Mouse (Mus musculus) mature B cell (primary cell): ENCODE measurements around the gene Hist1h2ac.
"Not testable (repeated sequence)": the region's sequence is repeated elsewhere in the genome, so short reads cannot be mapped to it uniquely, and the experiment has no call there.

Experiments used
- in situ Hi-C: fragments of 300-500 bp; cut with MboI; formaldehyde crosslinking; loops from 2 replicates; pipeline ENCODE4 v1.14.3; 2019

Gene Hist1h2ac

DNA sequence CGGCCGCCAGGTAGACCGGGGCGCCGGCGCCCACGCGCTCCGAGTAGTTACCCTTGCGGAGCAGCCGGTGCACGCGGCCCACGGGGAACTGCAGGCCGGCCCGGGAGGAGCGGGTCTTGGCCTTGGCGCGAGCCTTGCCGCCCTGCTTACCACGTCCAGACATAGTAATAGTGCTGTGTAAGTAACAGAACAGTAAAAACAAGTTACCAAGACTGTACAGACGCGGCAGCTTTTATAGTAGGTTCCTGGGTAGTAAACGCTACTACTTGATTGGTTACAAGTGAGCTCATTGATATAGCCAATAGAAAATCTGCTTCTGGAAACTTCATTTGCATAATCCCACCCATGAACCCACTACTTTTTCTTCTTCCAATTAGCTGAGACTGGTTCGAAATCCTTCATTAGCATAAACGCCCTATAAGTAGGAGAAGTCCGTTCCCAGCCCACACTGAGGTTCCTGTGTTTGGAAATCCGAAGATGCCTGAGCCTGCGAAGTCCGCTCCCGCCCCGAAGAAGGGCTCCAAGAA is at the start of gene Hist1h2ac, which contains the start of gene Hist1h2bc:
Hist1h2ac (minus strand) TSS at position 194 of the 527 bp plus-strand sequence.
Hist1h2bc (plus strand) TSS at position 445 of the 527 bp plus-strand sequence.
- in situ Hi-C loops = loop anchor here (5.0 to 25.0 kb wide), 4 partner anchors 52 to 1649 kb away; partner anchors contain the start of genes Hist1h2ah, Hist1h2bk, Hist1h3d and Hist1h4d

DNA sequence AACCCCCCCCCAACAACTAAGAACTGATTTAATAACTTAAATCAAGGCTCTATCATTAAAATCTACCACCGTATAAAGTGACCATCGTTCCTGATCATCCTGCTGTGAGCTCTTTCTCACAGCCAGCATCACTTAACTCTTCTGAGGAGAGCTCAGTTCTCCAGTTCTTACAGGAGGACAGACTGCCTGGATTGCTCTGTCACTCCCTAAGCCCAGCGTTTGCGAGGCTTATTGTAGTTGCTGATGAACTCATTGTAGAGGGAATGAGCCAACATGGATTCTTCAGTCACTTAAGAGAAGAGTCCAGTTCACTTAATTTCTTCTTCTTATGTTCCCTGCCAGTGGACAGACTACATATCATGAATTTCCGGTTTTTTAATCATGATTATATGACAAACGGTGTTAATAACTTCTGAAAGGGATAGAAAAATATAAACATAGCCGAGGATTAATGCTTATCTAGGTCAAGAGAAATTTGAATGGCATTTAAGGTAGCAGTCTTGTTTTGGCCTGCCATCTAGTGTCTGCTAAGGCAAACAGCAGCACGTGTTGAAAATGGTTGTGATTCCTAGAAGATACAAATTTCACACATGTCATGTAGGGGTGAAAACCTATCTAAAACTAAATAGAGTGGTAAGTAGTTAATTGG is 48.5 kb upstream of the Hist1h2ac start:
- in situ Hi-C loops = no loop called here

DNA sequence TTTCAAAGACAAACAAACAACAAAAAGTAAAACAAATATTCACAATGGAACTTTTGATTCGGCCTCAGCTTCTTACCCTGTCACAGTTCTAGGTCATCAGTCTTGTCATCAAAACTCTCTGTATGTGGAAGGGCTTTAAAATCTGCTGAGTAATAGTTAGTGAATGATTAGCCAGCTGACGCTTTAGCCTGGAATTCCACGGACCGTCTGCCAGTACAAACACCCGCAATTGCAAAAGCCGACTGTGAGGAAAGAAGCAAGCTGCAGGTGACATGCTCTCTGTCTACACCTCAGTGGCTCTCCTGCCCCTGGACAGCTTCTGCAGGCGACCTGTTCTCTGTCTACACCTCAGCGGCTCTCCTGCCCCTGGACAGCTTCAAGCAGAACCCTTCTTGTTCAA is 46.7 kb upstream of the Hist1h2ac start:
- in situ Hi-C loops = no loop called here

DNA sequence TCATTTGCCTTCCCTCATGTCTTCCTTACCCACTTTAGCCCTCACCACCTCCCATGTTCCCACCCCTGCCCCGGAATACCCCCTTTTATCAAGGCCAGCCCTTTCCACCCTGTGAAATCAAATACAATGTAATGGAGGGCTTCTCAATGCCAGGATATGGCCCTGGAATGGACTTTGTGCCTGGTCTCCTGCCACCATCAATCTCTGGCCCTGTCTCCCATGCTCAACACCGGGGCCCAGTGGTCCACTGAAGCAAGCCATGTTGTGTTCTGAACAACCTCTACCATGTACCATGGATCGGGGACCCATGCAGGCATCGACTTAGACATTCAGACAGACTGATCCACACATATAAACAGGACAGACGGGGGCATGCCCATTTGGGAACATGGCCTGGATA is 46.0 kb upstream of the Hist1h2ac start:
- in situ Hi-C loops = no loop called here

DNA sequence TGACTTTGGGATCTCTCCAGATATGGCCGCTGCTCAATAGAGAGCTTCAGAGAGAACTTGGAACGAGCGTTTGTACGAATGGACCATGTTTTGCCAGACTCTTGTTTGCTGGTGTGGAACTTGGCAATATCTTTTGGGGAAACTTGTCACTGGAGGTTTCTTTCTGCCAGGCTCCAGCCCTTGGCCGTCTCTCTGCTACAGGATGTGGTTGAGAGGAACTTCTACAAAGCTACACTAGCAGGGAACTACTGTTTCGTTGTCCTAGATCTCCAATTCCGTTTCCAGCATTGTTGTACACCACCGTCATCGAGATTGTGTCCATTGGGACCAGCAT is 45.4 kb upstream of the Hist1h2ac start:
- in situ Hi-C loops = no loop called here

DNA sequence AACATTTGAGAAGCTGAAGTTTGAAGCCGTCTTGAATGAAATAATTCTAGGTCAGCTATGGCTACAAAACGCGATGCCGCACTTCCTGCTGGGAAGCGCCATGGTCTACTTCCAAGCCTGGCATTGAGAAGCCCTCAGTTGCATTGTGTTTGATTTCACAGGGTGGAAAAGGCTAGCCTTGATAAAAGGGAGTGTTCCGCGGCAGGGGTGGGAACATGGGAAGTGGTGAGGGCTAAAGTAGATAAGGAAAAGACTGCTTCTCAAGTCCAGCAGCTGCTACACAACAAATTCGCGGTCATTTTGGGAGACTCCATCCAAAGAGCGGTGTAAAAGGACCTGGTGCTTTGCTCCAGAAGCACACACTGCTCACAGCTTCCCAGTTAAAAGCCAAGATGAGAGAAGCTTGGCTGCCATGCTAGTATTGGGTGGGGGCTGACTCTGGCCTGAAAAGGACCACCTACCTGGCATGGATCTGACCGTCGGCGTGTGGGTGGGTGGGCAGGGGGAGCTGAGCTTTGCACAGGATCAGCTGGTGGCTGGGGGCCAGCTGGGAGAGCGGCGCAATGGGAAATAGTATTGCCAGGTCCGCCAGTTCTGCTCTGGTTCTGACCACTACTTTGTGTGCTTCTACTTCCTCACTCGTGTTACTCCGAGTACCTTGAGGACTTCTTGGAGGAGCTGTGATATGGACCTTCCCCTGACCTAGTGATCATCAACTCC is 44.9 kb upstream of the Hist1h2ac start:
- in situ Hi-C loops = no loop called here

DNA sequence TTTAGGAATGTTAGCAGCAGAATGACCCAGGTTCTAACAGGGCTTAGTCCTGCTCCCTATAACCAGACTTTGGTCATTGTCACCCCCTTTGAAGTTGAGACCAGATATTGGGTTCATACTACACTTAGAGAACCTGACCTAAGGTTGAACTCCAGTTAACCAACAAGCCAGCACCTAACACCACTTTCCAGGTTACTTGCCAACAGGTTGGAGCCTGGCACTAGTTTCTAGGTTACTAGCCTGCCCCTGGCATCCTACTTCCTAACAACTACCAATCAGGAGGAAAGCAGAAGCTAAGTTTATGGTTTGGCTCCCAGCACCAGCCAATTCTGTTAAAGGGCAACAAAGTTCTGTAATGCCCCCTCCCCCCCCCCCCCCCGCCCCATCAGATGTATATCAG is 41.5 kb upstream of the Hist1h2ac start:
- in situ Hi-C loops = no loop called here

DNA sequence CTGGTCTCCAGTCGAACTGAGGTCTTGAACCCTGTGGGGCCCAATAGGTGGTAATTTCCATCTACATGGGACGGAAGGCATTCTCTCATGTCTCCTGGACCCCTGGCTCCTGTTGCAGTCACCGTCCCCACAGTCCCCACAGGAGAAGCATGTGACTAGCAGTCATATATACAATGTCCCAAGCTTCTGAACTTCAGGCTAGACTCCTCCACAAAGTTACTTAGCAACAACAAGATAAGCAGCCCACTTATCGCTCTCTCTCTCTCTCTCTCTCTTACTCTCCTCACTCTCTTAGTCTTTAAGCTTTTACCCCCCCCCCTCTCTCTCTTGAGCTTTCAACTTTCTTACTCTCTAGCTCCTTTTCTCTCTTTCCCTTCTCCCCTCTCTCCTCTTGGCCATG is 40.5 kb upstream of the Hist1h2ac start:
- in situ Hi-C loops = no loop called here

DNA sequence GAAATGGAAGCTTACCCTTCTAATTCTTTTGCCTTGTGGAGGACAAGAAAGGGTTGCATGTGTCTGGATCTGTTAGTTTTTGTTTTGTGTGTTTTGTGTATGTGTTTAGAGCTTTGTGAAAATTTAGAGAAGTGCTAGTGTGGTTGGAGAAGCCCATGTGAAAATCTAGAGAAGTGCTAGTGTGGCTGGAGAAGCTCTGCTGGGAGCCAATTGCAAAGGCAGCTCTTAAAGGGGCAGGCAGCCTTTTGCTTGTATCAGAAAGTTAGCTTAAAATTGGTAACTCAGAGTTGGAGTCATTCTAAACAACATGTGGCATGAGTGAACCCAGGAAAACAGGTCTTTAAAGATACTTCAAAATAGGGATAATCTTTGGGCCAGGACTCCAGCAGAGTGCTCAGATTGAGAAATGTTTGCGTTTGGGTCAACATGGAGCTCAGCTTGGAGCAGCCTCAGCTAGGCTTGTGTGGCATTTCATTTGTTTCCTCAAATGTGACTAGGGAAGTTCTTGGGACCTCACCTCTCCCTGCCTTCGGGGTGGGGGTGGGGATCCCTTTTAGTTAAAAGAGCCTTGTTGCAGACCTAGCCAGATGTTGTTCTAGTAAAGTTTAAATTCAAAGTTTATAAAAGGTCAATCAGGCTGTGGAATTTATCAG is 34.0 kb upstream of the Hist1h2ac start:
- in situ Hi-C loops = not testable (repeated sequence)

DNA sequence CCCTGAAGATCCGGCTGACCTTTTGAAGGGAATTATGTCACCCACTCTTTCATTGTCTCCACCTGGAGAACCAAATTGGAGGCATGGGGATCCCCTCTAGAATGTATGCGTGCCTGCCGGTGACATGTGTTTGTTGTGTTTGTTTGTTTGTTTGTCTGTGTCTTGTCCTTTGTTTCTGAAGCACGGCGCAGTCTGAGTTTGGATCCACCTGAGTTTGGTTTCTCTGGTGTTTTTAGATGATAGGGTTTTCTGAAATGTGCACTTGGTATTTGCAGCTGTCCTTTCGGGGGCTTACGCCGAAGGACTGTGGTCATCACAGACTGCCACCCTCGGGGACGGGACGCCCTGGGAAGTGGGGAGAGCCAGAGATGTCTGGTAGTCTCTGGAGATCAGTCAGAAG is 33.4 kb upstream of the Hist1h2ac start:
- in situ Hi-C loops = no loop called here

DNA sequence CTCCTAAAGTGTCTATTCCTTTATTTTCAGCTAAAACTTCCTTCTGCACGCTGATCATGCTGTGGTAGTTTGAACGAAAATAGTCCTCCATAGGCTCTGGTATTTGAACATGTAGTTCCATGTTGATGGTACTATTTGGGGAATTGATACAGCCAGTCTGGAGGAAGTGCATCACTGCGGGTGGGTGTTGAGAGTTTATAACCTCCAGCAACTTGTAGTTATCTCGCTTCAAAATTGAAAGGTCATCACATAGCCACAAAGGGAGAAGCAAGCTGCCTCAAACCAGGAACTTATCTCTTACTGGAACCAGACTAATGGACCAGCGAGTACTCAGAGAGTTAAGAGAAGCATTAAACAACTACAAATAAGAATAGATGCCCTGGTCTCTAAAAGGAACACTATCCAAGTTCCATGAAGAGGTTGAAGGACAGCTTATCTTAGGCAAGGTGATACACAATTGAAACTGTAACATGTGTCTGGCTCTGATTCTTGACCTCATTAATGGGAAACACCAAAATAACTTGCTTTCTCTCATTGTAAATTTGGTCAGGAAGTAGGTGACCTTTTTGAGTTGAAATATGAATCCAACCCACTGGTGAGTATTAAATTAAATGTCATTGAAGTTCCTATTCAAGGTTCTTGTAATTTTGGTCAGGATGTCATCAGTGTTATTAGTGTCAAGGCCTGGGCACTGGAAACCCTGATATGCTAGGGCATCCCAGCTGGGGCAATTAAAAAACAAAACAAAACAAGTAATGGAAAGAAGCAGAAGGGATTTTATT is 32.7 kb upstream of the Hist1h2ac start:
- in situ Hi-C loops = no loop called here

DNA sequence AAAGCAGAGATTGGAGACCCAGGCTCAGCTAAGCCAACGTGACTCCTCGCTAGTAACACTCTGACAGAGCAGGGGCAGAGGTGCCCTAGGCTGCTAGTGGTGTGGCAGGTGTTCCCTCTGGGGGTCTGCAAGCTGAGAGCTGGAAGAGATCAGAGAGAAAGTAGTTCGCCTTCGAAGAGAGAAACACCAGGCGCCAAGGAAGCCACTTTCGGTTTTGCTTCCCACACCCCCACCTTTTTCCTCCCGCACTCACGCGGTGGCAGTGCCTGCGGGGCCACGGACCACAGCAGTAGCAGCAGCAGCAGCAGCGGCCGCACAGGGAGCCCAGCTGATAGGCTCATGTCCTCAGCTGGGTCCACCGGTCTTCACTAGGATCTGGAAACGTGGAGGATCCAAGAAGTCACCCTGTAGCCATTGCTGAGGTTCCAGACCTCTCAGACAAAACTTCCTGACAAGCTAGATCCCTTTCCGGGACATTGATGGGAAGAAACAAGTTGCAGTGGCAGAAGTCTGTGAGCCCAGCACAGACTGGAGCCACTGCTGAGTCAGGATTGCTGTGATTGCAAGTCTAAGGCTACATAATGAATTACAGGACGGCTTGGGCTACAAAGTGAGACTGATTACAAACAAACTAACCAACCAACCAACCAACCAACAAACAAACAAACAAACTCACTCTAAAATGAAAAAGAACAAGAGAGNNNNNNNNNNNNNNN is 26.8 kb upstream of the Hist1h2ac start, which contains the start of gene Hfe:
Hfe (minus strand) TSS at position 481 of the 716 bp plus-strand sequence.
- in situ Hi-C loops = no loop called here

DNA sequence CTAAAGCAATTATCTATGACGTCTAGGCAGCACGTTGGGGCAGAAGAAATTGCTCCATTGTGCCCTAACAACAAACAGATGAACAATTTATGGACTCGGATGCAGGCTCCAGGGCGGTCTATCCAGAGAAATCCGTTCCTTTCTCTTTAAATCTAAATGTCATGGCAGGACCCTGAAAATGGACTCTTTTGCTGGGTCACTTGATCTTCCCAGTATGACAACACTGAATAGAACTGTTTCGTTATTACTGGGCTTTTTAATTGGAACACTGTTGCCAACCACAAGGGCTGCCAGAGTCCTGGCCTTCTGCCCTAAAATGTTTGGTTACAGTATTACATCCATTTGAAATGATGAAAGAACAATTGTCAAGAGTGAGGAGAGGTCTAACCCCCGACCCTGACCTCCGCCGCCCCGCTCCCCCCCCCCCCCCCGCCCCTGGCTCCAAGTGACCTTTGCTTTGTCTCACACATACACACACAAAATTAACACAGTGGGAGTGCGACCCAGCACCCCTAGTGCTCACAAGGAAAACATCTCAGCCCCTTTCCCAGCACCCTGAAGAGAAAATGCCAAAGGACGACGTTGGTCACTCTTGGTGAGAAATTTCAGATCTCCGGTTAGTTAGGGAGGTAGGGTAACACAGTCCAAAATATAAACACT is 26.1 kb upstream of the Hist1h2ac start:
- in situ Hi-C loops = no loop called here

DNA sequence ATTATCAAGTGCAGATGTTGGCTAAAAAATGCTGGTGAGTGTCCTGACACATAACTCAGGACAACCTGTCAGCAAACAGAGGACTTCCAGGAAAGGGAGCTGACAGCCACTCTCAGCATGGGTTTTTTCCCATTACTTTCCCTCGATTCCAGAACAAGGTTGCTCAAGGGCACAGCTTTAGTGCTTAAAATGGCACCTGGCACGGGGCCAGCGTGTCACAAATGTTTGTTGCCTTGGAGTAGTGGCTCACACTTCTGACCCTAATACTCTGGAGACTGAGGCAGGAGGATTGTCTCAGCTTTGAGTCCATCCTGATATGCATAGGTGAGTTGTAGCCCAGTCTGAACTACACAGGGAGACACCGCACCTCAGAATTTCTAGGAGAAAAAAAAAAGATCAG is 24.9 kb upstream of the Hist1h2ac start:
- in situ Hi-C loops = no loop called here

DNA sequence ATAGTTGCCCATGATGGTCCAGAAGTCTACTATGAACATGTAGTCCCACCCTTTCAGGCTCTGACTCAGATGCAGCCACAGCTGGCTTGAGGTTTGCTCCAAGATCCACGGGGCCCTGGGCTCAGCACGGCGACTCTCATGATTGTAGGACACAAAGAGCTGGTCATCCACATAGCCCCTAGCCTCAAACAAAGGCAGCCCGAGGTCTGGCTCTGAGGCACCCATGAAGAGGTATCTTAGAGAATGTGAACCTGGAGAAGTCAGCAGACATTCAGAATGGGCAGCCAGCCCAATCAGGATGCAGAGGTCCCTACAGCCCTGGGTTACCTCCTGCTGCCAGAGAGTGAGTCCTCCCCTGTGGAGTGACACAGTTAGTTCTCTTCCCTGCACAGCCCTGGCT is 24.3 kb upstream of the Hist1h2ac start:
- in situ Hi-C loops = no loop called here

DNA sequence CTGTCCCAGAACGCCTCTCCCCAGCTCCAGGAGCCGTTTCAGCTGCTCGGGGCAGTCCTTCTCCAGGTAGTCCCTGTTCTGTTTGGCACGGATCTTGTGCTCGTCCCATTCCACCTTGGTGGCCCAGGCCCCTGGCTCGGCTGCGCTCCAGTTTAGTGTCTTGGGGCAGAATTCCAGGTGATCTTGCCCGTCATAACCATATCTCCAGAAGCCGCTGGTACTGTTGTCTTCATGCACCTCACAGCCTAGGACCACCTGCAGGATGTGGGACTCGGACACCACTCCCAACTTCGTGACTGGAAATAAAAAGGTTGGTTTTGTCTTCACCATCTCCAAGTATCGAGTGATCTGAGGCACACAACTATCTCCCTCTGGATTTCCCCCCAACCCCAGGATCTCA is 23.0 kb upstream of the Hist1h2ac start:
- in situ Hi-C loops = no loop called here

DNA sequence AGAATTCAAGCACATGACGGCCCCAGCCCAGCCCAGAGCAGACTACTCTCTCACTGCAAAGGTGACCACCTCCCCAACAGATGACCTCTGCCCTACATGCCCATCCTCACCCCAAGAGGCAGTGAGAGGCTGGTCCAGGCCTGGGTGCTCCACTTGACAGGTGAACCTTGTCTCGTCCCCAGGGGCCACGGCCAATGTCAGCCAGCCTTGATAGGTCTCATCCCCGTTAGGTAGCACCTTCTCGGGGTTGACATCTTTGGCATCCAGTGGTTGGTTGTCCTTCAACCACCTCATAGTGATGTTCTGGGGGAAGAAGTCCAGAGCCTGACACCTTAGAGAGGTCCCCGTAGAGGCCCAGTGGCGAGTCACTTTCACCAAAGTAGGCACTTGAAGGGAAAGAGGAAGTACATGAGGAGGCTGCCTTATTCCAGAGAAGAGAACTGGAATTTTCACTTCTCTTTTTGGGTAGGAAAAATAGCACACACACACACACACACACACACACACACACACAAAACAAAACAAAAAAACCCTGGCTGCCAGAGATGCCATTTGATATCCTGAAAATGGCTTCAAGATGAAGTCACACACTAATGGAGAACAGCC is 22.1 kb upstream of the Hist1h2ac start:
- in situ Hi-C loops = no loop called here

DNA sequence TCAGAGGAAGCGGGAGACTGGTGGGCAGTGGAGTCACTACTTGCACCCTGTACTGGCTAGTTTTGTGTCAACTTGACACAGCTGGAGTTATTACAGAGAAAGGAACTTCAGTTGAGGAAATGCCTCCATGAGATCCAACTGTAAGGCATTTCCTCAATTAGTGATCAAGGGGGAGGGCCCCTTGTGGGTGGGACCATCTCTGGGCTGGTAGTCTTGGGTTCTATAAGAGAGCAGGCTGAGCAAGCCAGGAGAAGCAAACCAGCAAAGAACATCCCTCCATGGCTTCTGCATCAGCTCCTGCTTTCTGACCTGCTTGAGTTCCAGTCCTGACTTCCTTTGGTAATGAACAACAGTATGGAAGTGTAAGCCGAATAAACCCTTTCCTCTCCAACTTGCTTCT is 19.1 kb upstream of the Hist1h2ac start:
- in situ Hi-C loops = not testable (repeated sequence)

DNA sequence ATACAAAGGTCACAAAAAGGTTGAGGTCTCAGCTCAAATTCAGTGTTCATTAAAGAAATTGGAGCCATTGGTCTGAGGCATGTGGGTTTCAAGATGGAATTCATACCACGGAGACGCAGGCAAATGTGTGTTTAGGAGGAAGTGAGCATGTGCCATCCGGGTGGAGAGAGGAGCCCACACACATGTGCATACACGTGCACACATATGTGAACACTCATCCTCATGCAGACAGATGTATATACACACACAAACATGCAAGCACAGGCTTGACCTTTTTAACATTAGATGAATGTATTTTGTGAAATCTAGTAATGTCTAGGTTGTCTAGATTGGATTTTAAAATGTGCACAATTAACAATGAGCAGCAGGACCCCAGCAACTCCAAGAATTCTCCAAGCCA is 18.5 kb upstream of the Hist1h2ac start:
- in situ Hi-C loops = no loop called here

DNA sequence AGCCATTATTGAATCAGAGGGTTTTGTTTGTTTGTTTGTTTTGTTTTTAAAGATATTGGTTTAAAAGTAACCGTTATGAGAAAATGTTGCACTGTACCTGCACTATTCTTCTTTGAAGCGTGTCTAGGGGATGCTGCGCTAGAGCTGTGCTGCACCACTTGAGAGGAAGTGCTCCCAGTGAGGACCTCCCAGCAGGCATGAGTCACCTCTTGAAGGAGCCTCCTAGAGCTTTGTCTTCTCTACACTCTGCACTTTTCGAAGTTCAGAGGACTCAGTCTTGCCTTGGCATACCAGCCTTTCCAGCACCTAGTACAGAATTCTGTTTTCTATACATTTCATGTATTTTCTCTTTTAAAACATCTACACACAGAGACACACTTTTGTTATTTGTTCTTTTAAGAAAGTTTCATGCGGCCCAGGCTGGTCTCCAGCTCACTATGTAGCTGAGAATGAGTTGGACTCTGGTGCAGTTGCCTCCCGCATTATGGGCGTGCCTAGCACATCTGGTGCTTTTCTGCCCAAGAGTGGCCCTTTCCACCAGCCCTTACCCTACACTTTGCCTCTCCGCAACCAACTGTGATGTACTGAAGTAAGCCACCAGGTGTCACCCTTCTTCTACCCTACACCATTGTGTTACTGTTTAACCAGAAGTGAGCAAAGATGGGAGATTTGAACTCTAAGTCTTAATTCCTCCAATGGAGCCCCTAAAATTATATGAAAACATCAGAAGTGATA is 17.2 kb upstream of the Hist1h2ac start:
- in situ Hi-C loops = no loop called here
